Mouse (Mus musculus) intestine, embryonic 16.5 days (tissue): ENCODE data around the gene Cd302. TPM values are rescaled to one million over a fixed set of nuclear protein-coding genes. Genes with fewer than 3 reads are reported as not detected.

ENCODE experiments used
- ATAC-seq: fragments of 200-750 bp; cut with Nextera tagmentation; 2 replicates; pipeline ENCODE4 v1.8.0; 2017; ENCODE audit warnings: moderate TSS enrichment, moderate library complexity
- H3K27ac ChIP-seq: fragments of 300-500 bp; sonication (generic); 2 replicates; pipeline ENCODE4 v1.5.1; 2014; ENCODE audit warnings: mild to moderate bottlenecking, low read length
- H3K27me3 ChIP-seq: fragments of 300-500 bp; sonication (generic); replicated peaks from 2 replicates; pipeline ENCODE4 v1.6.1; 2014; ENCODE audit warnings: low read length, control low read depth, mixed read lengths; ENCODE audit not compliant: control insufficient read depth, insufficient read depth
- H3K36me3 ChIP-seq: fragments of 300-500 bp; sonication (generic); 2 replicates; pipeline ENCODE4 v1.6.1; 2014; ENCODE audit warnings: low read length, control low read depth; ENCODE audit not compliant: control insufficient read depth, insufficient read depth
- H3K4me1 ChIP-seq: fragments of 300-500 bp; sonication (generic); 2 replicates; pipeline ENCODE4 v1.6.1; 2014; ENCODE audit warnings: low read length, control low read depth, mixed read lengths; ENCODE audit not compliant: control insufficient read depth, insufficient read depth
- H3K4me2 ChIP-seq: fragments of 300-500 bp; sonication (generic); 2 replicates; pipeline ENCODE4 v1.6.1; 2014; ENCODE audit warnings: low read depth, low read length, control low read depth
- H3K4me3 ChIP-seq: fragments of 300-500 bp; sonication (generic); 2 replicates; pipeline ENCODE4 v1.5.1; 2014; ENCODE audit warnings: mild to moderate bottlenecking, low read length
- H3K9ac ChIP-seq: fragments of 300-500 bp; sonication (generic); 2 replicates; pipeline ENCODE4 v1.6.1; 2014; ENCODE audit warnings: low read depth, low read length
- H3K9me3 ChIP-seq: fragments of 300-500 bp; sonication (generic); 2 replicates; pipeline ENCODE4 v1.6.1; 2016; ENCODE audit warnings: low read length, control low read depth; ENCODE audit not compliant: control insufficient read depth
- WGBS: fragments of 180-500 bp; shearing (Covaris S2); extraction: QIAGEN DNeasy Blood & Tissue Kit; methylation state at CpG from one replicate; pipeline ENCODE4 v1.1.7; 2014; 5-methylcytosine and 5-hydroxymethylcytosine counted together
- polyA plus RNA-seq: library from polyadenylated mRNA; unstranded; fragments of >200 nt; fragmentation: Nextera tagmentation; extraction: Ambion mirVana; gene quantifications from 2 replicates; pipeline ENCODE4 v1.2.1, GENCODE M21; 2015

Gene Cd302
- polyA plus RNA-seq, 1 experiment from 2014 or later, result 39.5 TPM

GRCm38 (mm10) chr2:60260621-60261350, 23.5 kb downstream of the Cd302 start:
- H3K9me3 ChIP-seq, result no peaks in the 10 kb centered on the region
- 71% methylated on average over 5 of the region's 5 CpGs for WGBS
- 0 out of 2 replicates have a peak, but pooled peaks cover 2% of the 10 kb centered on the region for H3K4me1 ChIP-seq
- no peak overlapping the region for H3K4me2 ChIP-seq
- H3K4me3 ChIP-seq, result no peak overlapping the region
- ATAC-seq, result peak; percentile 44; the same call in 1 of the 2 replicates
- H3K27ac ChIP-seq, result peak overlapping the region; percentile 46; the same call in 1 of the 2 replicates
- no peaks in the 10 kb centered on the region for H3K36me3 ChIP-seq
- no peak overlapping the region for H3K9ac ChIP-seq
- H3K27me3 ChIP-seq, result no peaks in the 10 kb centered on the region

GRCm38 (mm10) chr2:60259186-60259585, 25.1 kb downstream of the Cd302 start:
- Histone ChIP-seq H3K36me3 (0 out of 2 replicates have a peak, but pooled peaks cover 3% of the 10 kb centered on the region), H3K9me3 (no peaks in the 10 kb centered on the region), H3K27me3 (no peaks in the 10 kb centered on the region), H3K27ac (no peak overlapping the region), H3K9ac (no peak overlapping the region), H3K4me1 (0 out of 2 replicates have a peak, but pooled peaks cover 2% of the 10 kb centered on the region), H3K4me2 (no peak overlapping the region), H3K4me3 (no peak overlapping the region)
- 95% methylated on average over 5 of the region's 5 CpGs for WGBS
- no peak for ATAC-seq

- no peaks in the 10 kb centered on the region for H3K9me3 ChIP-seq
- ATAC-seq, result no peak
- 0 out of 2 replicates have a peak, but pooled peaks cover 2% of the 10 kb centered on the region for H3K4me1 ChIP-seq
- WGBS, result 83% methylated on average over 2 of the region's 2 CpGs
- no peak overlapping the region for H3K4me3 ChIP-seq
- H3K27ac ChIP-seq, result no peak overlapping the region
- H3K27me3 ChIP-seq, result no peaks in the 10 kb centered on the region
- H3K9ac ChIP-seq, result no peak overlapping the region
- 0 out of 2 replicates have a peak, but pooled peaks cover 4% of the 10 kb centered on the region for H3K36me3 ChIP-seq
- no peak overlapping the region for H3K4me2 ChIP-seq
These were observed 27.5 kb downstream of the Cd302 start for GRCm38 (mm10) chr2:60256751-60257150.

- no peak overlapping the region for H3K27ac ChIP-seq
- H3K4me1 ChIP-seq, result no peaks in the 10 kb centered on the region
- H3K9me3 ChIP-seq, result no peaks in the 10 kb centered on the region
- H3K27me3 ChIP-seq, result no peaks in the 10 kb centered on the region
- H3K36me3 ChIP-seq, result peaks cover 10% of the 10 kb centered on the region
- no peak for ATAC-seq
- no peak overlapping the region for H3K9ac ChIP-seq
- H3K4me3 ChIP-seq, result no peak overlapping the region
- no peak overlapping the region for H3K4me2 ChIP-seq
These were observed 30.8 kb downstream of the Cd302 start for GRCm38 (mm10) chr2:60253506-60253905.

GRCm38 (mm10) chr2:60252782-60253181, 31.5 kb downstream of the Cd302 start:
- Histone ChIP-seq H3K36me3 (peaks cover 10% of the 10 kb centered on the region), H3K9ac (no peak overlapping the region), H3K27me3 (no peaks in the 10 kb centered on the region), H3K9me3 (no peaks in the 10 kb centered on the region), H3K4me1 (no peaks in the 10 kb centered on the region), H3K4me2 (no peak overlapping the region), H3K4me3 (no peak overlapping the region), H3K27ac (no peak overlapping the region)
- WGBS, result 71% methylated on average over 4 of the region's 4 CpGs
- peak; percentile 78 for ATAC-seq

- no peaks in the 10 kb centered on the region for H3K27me3 ChIP-seq
- no peaks in the 10 kb centered on the region for H3K4me1 ChIP-seq
- ATAC-seq, result no peak
- H3K9ac ChIP-seq, result no peak overlapping the region
- H3K27ac ChIP-seq, result no peak overlapping the region
- H3K4me3 ChIP-seq, result no peak overlapping the region
- no peak overlapping the region for H3K4me2 ChIP-seq
- WGBS, result 89% methylated on average over 7 of the region's 7 CpGs
- peaks cover 16% of the 10 kb centered on the region for H3K36me3 ChIP-seq
- H3K9me3 ChIP-seq, result no peaks in the 10 kb centered on the region
These were observed 49.8 kb downstream of the Cd302 start for GRCm38 (mm10) chr2:60234506-60234905.

- no peak overlapping the region for H3K4me2 ChIP-seq
- no peaks in the 10 kb centered on the region for H3K9me3 ChIP-seq
- no peaks in the 10 kb centered on the region for H3K27me3 ChIP-seq
- no peaks in the 10 kb centered on the region for H3K4me1 ChIP-seq
- ATAC-seq, result no peak
- peaks cover 8% of the 10 kb centered on the region for H3K36me3 ChIP-seq
- H3K9ac ChIP-seq, result no peak overlapping the region
- H3K27ac ChIP-seq, result no peak overlapping the region
- 34% methylated on average over 2 of the region's 2 CpGs for WGBS
- no peak overlapping the region for H3K4me3 ChIP-seq
These were observed 51.1 kb downstream of the Cd302 start for GRCm38 (mm10) chr2:60233147-60233546.

- H3K36me3 ChIP-seq, result peaks cover 5% of the 10 kb centered on the region; the same call in 1 of the 2 replicates
- H3K27me3 ChIP-seq, result no peaks in the 10 kb centered on the region
- H3K27ac ChIP-seq, result no peak overlapping the region
- no peak overlapping the region for H3K9ac ChIP-seq
- no peak for ATAC-seq
- H3K4me2 ChIP-seq, result no peak overlapping the region
- WGBS, result 87% methylated on average over 2 of the region's 2 CpGs
- peaks cover 6% of the 10 kb centered on the region; the same call in 1 of the 2 replicates for H3K4me1 ChIP-seq
- H3K9me3 ChIP-seq, result no peaks in the 10 kb centered on the region
- no peak overlapping the region for H3K4me3 ChIP-seq
These were observed 53.9 kb downstream of the Cd302 start for GRCm38 (mm10) chr2:60230361-60230760.

- Histone ChIP-seq H3K9me3 (no peaks in the 10 kb centered on the region), H3K9ac (no peak overlapping the region), H3K27ac (no peak overlapping the region), H3K4me3 (no peak overlapping the region), H3K36me3 (peaks cover 2% of the 10 kb centered on the region; the same call in 1 of the 2 replicates), H3K4me1 (peaks cover 6% of the 10 kb centered on the region; the same call in 1 of the 2 replicates), H3K4me2 (no peak overlapping the region), H3K27me3 (no peaks in the 10 kb centered on the region)
- WGBS, result 84% methylated on average over 1 of the region's 1 CpGs
- no peak for ATAC-seq
These were observed 55.8 kb downstream of the Cd302 start for GRCm38 (mm10) chr2:60228470-60228869.
